Comparison of ENCODE assay signal across 9 mouse cellular contexts in genomic region chr11:118102838-118103237, GRCm38 (mm10). TPM values are rescaled to one million over a fixed set of nuclear protein-coding genes. Genes with fewer than 3 reads are reported as not detected.
DNase-seq lines count a peak whose midpoint lies in the region; ATAC-seq and TF ChIP-seq lines count a peak whose summit lies in the region.
"Had no signal": no experiment of that assay in that cellular context is flagged by ENCODE, and none has a peak within 500 bp of the region (broad histone marks: within the 10 kb centered on the region; RNA-seq: fewer than 3 reads in every experiment).

No protein-coding gene starts in this region.

- intact Hi-C loops in gastrocnemius, postnatal 14 days (cut with DNase I; ENCODE audit: low total_unique reads), result loop anchor here (2.0 to 5.0 kb wide), 3 partner anchors 22 to 236 kb away; no protein-coding TSS in a partner anchor

- ATAC-seq in kidney, postnatal 0 days (replicated peaks; ENCODE audit: low FRiP score, low read depth), result peak; percentile 22; the same call in 1 of the 2 replicates
- ATAC-seq in liver, embryonic 13.5 days (ENCODE audit: low read depth), result peak; percentile 25; the same call in 1 of the 2 replicates
- 0 out of 2 replicates have a peak, but pooled peaks have one; percentile 34 for ATAC-seq in neural tube, embryonic 14.5 days (ENCODE audit: low read depth)

- no peak overlapping the region for H3K4me2 ChIP-seq in kidney, postnatal 0 days (ENCODE audit: low read length)
- H3K4me2 ChIP-seq in liver, embryonic 13.5 days, result no peak overlapping the region
- H3K4me2 ChIP-seq in neural tube, embryonic 14.5 days (ENCODE audit: low read depth, low read length), result no peak overlapping the region
- H3K4me2 ChIP-seq: heart, embryonic 13.5 days had no signal

- peak; percentile 84 for DNase-seq in 416B (ENCODE audit: low read depth)
- DNase-seq in T-cell, adult 2 months (ENCODE audit: low spot score), result peak; percentile 90
- peak; percentile 88 to 92 for DNase-seq in cerebellum, postnatal 25 days
- peak; percentile 87 for DNase-seq in gastrocnemius, postnatal 14 days
- DNase-seq in kidney, postnatal 0 days (ENCODE audit: low spot score), result peak; percentile 88
- DNase-seq in liver, embryonic 13.5 days, result peak; percentile 69
- DNase-seq in testis, postnatal 10 days (ENCODE audit: low spot score), result peak; percentile 95

- no peaks in the 10 kb centered on the region for H3K27me3 ChIP-seq in kidney, postnatal 0 days (ENCODE audit: insufficient read depth, low read length)
- H3K27me3 ChIP-seq in liver, embryonic 13.5 days, result no peaks in the 10 kb centered on the region
- no peaks in the 10 kb centered on the region for H3K27me3 ChIP-seq in neural tube, embryonic 14.5 days (ENCODE audit: control insufficient read depth, insufficient read depth, low read length)

- peak; percentile 100 for TF ChIP-seq CTCF in kidney, postnatal 0 days (IDR thresholded peaks at IDR 0.05; ENCODE audit: low read depth)

- no peak overlapping the region for H3K9ac ChIP-seq in kidney, postnatal 0 days (ENCODE audit: low read depth, low read length)
- H3K9ac ChIP-seq in liver, embryonic 13.5 days, result no peak overlapping the region
- no peak overlapping the region for H3K9ac ChIP-seq in neural tube, embryonic 14.5 days (replicated peaks; ENCODE audit: low read depth, low read length)
- H3K9ac ChIP-seq: heart, embryonic 13.5 days had no signal

- no peaks in the 10 kb centered on the region for H3K36me3 ChIP-seq in kidney, postnatal 0 days (ENCODE audit: insufficient read depth, low read length)
- H3K36me3 ChIP-seq in liver, embryonic 13.5 days, result no peaks in the 10 kb centered on the region
- H3K36me3 ChIP-seq in neural tube, embryonic 14.5 days (ENCODE audit: control insufficient read depth, insufficient read depth, low read length), result no peaks in the 10 kb centered on the region
- H3K36me3 ChIP-seq: heart, embryonic 13.5 days had no signal

- H3K27ac ChIP-seq in kidney, postnatal 0 days, result no peak overlapping the region
- H3K27ac ChIP-seq in liver, embryonic 13.5 days, result no peak overlapping the region
- H3K27ac ChIP-seq in neural tube, embryonic 14.5 days (ENCODE audit: low read depth, low read length), result no peak overlapping the region
- H3K27ac ChIP-seq: heart, embryonic 13.5 days had no signal

- no peak overlapping the region for H3K4me3 ChIP-seq in kidney, postnatal 0 days (replicated peaks; ENCODE audit: low read depth, low read length)
- H3K4me3 ChIP-seq in liver, embryonic 13.5 days (replicated peaks), result no peak overlapping the region
- no peak overlapping the region for H3K4me3 ChIP-seq in neural tube, embryonic 14.5 days (ENCODE audit: low read depth, low read length)
- H3K4me3 ChIP-seq: heart, embryonic 13.5 days had no signal

- no peaks in the 10 kb centered on the region for H3K9me3 ChIP-seq in kidney, postnatal 0 days (replicated peaks; ENCODE audit: low read length)
- H3K9me3 ChIP-seq in liver, embryonic 13.5 days (replicated peaks), result no peaks in the 10 kb centered on the region
- no peaks in the 10 kb centered on the region for H3K9me3 ChIP-seq in neural tube, embryonic 14.5 days (ENCODE audit: control insufficient read depth, low read length)
- H3K9me3 ChIP-seq: heart, embryonic 13.5 days had no signal

- WGBS in kidney, postnatal 0 days, result 49% methylated on average over 3 of the region's 3 CpGs
- 34% methylated on average over 3 of the region's 3 CpGs for WGBS in liver, embryonic 13.5 days (ENCODE audit: insufficient replicate concordance)
- WGBS in neural tube, embryonic 14.5 days, result 63% methylated on average over 3 of the region's 3 CpGs

- H3K4me1 ChIP-seq in kidney, postnatal 0 days (replicated peaks; ENCODE audit: insufficient read depth, low read length), result no peaks in the 10 kb centered on the region
- 0 out of 2 replicates have a peak, but pooled peaks cover 4% of the 10 kb centered on the region for H3K4me1 ChIP-seq in liver, embryonic 13.5 days (replicated peaks)
- no peaks in the 10 kb centered on the region for H3K4me1 ChIP-seq in neural tube, embryonic 14.5 days (ENCODE audit: control insufficient read depth, insufficient read depth, low read length)
- H3K4me1 ChIP-seq: heart, embryonic 13.5 days had no signal

RNA-seq across cellular contexts. Expression of gene Dnah17, which starts 27.6 kb away (rescaled TPM):
- under 1 TPM; 0.04 to 0.08 TPM for total RNA-seq in gastrocnemius, postnatal 14 days (2021)
- 0.08 and 0.12 TPM in 2 replicates for polyA plus RNA-seq in kidney, postnatal 0 days (2015; fragmentation: Nextera tagmentation; extraction: Ambion mirVana)
- 0.07 and 0.10 TPM in 2 replicates for polyA plus RNA-seq in liver, embryonic 13.5 days (2015; fragmentation: Nextera tagmentation; extraction: Ambion mirVana)
- polyA plus RNA-seq in neural tube, embryonic 14.5 days (2014; fragmentation: Nextera tagmentation; extraction: Ambion mirVana), result 0.31 and 0.43 TPM in 2 replicates
